Mouse (Mus musculus): Measurements from ENCODE around the gene Tenm4. TPM values are rescaled to one million over a fixed set of nuclear protein-coding genes. Genes with fewer than 3 reads are reported as not detected.

The Tenm4 gene
- polyA plus RNA-seq, 1 experiment from 2014 or later: 41.4 TPM

DNA sequence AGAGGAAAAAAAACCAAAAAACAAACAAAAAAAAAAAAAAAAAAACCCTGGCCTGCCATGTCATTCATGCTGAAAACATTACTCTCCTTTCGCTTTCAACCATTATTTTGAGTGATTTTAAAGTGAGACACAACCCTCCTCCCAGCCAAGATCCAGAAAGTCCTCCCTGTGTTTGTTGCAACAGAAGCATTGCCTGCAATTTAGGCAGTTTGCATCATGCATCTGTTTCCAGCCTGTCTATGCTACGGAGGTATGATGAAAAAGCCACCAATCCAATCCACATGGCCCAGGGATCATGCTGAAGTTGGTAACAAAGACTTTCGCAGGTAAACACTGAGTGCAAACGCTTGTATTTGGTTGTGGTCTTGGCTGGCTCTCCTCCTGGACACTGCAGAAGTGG, 158.3 kb downstream of the Tenm4 start:
- Histone ChIP-seq H3K4me3 (ENCODE audit: low read depth, low read length) (no peak overlapping the region), H3K27ac (ENCODE audit: low read length) (no peak overlapping the region), H3K9me3 (replicated peaks; ENCODE audit: control insufficient read depth, low read length, poor library complexity, severe bottlenecking) (peaks cover 5% of the 10 kb centered on the region), H3K4me1 (ENCODE audit: control insufficient read depth, insufficient read depth, low read length) (no peaks in the 10 kb centered on the region), H3K27me3 (ENCODE audit: control insufficient read depth, insufficient read depth, low read depth, low read length) (no peaks in the 10 kb centered on the region), H3K36me3 (ENCODE audit: control insufficient read depth, insufficient read depth, low read length) (peaks cover 7% of the 10 kb centered on the region; the same call in 1 of the 2 replicates), H3K9ac (ENCODE audit: low read depth, low read length) (no peak overlapping the region), H3K4me2 (ENCODE audit: low read length) (no peak overlapping the region)
- 94% methylated on average over 4 of the region's 4 CpGs for WGBS
- no peak for ATAC-seq

GRCm38 (mm10) chr7:96331186-96331585, 160.1 kb downstream of the Tenm4 start:
- no peak overlapping the region for H3K4me2 ChIP-seq (ENCODE audit: low read length)
- no peak overlapping the region for H3K9ac ChIP-seq (ENCODE audit: low read depth, low read length)
- no peaks in the 10 kb centered on the region for H3K4me1 ChIP-seq (ENCODE audit: control insufficient read depth, insufficient read depth, low read length)
- no peak for ATAC-seq
- H3K4me3 ChIP-seq (ENCODE audit: low read depth, low read length): no peak overlapping the region
- H3K27me3 ChIP-seq (ENCODE audit: control insufficient read depth, insufficient read depth, low read depth, low read length): no peaks in the 10 kb centered on the region
- 78% methylated on average over 1 of the region's 1 CpGs for WGBS
- H3K36me3 ChIP-seq (ENCODE audit: control insufficient read depth, insufficient read depth, low read length): no peaks in the 10 kb centered on the region
- H3K27ac ChIP-seq (ENCODE audit: low read length): no peak overlapping the region
- no peaks in the 10 kb centered on the region for H3K9me3 ChIP-seq (replicated peaks; ENCODE audit: control insufficient read depth, low read length, poor library complexity, severe bottlenecking)

DNA sequence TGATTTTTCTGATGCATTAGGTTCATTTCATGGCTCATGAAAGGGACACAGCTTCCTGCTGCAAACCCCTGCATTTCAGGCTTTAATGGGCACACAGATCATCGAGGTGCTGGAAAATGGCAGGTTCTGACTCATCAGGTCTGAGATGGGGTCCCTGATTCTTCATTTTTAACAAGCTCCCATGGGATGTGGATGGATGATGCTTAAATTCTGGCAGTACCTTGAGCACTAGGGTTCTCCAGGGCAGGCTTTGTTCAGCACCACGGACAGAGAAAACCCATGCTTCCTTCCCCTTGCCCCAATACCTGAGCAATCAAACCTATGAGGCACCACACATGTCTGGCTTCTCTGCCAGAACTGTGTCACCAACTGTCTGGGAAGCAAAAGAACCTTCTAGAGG, 163.3 kb downstream of the Tenm4 start:
- Histone ChIP-seq H3K4me3 (ENCODE audit: low read depth, low read length) (no peak overlapping the region), H3K27me3 (ENCODE audit: control insufficient read depth, insufficient read depth, low read depth, low read length) (no peaks in the 10 kb centered on the region), H3K27ac (ENCODE audit: low read length) (no peak overlapping the region), H3K4me2 (ENCODE audit: low read length) (no peak overlapping the region), H3K36me3 (ENCODE audit: control insufficient read depth, insufficient read depth, low read length) (no peaks in the 10 kb centered on the region), H3K9me3 (replicated peaks; ENCODE audit: control insufficient read depth, low read length, poor library complexity, severe bottlenecking) (no peaks in the 10 kb centered on the region), H3K4me1 (ENCODE audit: control insufficient read depth, insufficient read depth, low read length) (no peaks in the 10 kb centered on the region), H3K9ac (ENCODE audit: low read depth, low read length) (no peak overlapping the region)
- whole genome bisulfite sequencing: 30% methylated on average over 2 of the region's 2 CpGs
- ATAC-seq: no peak

DNA sequence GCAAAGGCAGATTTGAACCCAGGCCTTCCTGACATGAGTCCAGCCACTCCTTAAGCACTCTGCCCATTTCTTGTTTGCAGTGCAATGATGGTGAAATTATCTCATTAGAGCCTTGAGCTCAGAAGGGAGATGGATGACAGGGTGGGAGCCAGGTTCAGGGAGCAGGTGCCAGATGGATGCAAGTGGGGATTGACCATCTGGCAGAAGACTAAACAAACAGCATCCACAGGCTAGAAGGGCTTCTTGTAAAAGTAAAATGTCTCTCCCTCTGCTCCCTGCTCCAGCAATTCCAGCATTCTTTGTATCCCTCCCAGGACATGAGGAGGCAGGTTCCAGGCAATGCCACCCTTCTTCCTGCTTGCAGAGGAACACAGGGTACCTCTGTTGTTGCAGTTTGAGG, 165.3 kb downstream of the Tenm4 start:
- no peak for ATAC-seq
- Histone ChIP-seq H3K27ac (ENCODE audit: low read length) (no peak overlapping the region), H3K9ac (ENCODE audit: low read depth, low read length) (no peak overlapping the region), H3K36me3 (ENCODE audit: control insufficient read depth, insufficient read depth, low read length) (no peaks in the 10 kb centered on the region), H3K4me2 (ENCODE audit: low read length) (no peak overlapping the region), H3K9me3 (replicated peaks; ENCODE audit: control insufficient read depth, low read length, poor library complexity, severe bottlenecking) (no peaks in the 10 kb centered on the region), H3K4me1 (ENCODE audit: control insufficient read depth, insufficient read depth, low read length) (peaks cover 5% of the 10 kb centered on the region; the same call in 1 of the 2 replicates), H3K27me3 (ENCODE audit: control insufficient read depth, insufficient read depth, low read depth, low read length) (no peaks in the 10 kb centered on the region), H3K4me3 (ENCODE audit: low read depth, low read length) (no peak overlapping the region)

GRCm38 (mm10) chr7:96340826-96341225, 169.8 kb downstream of the Tenm4 start:
- Histone ChIP-seq H3K36me3 (ENCODE audit: control insufficient read depth, insufficient read depth, low read length) (no peaks in the 10 kb centered on the region), H3K9me3 (replicated peaks; ENCODE audit: control insufficient read depth, low read length, poor library complexity, severe bottlenecking) (no peaks in the 10 kb centered on the region), H3K4me3 (ENCODE audit: low read depth, low read length) (no peak overlapping the region), H3K4me1 (ENCODE audit: control insufficient read depth, insufficient read depth, low read length) (peaks cover 5% of the 10 kb centered on the region; the same call in 1 of the 2 replicates), H3K27me3 (ENCODE audit: control insufficient read depth, insufficient read depth, low read depth, low read length) (no peaks in the 10 kb centered on the region), H3K4me2 (ENCODE audit: low read length) (no peak overlapping the region), H3K27ac (ENCODE audit: low read length) (no peak overlapping the region), H3K9ac (ENCODE audit: low read depth, low read length) (no peak overlapping the region)
- 69% methylated on average over 5 of the region's 5 CpGs for WGBS
- ATAC-seq: no peak

GRCm38 (mm10) chr7:96341479-96341878, 170.4 kb downstream of the Tenm4 start:
- Histone ChIP-seq H3K27me3 (ENCODE audit: control insufficient read depth, insufficient read depth, low read depth, low read length) (no peaks in the 10 kb centered on the region), H3K4me2 (ENCODE audit: low read length) (no peak overlapping the region), H3K36me3 (ENCODE audit: control insufficient read depth, insufficient read depth, low read length) (no peaks in the 10 kb centered on the region), H3K4me1 (ENCODE audit: control insufficient read depth, insufficient read depth, low read length) (peaks cover 5% of the 10 kb centered on the region; the same call in 1 of the 2 replicates), H3K9ac (ENCODE audit: low read depth, low read length) (no peak overlapping the region), H3K9me3 (replicated peaks; ENCODE audit: control insufficient read depth, low read length, poor library complexity, severe bottlenecking) (no peaks in the 10 kb centered on the region), H3K27ac (ENCODE audit: low read length) (no peak overlapping the region), H3K4me3 (ENCODE audit: low read depth, low read length) (no peak overlapping the region)
- ATAC-seq: no peak
- 88% methylated on average over 2 of the region's 2 CpGs for WGBS

GRCm38 (mm10) chr7:96342996-96343395, 171.9 kb downstream of the Tenm4 start:
- Histone ChIP-seq H3K36me3 (ENCODE audit: control insufficient read depth, insufficient read depth, low read length) (no peaks in the 10 kb centered on the region), H3K9me3 (replicated peaks; ENCODE audit: control insufficient read depth, low read length, poor library complexity, severe bottlenecking) (no peaks in the 10 kb centered on the region), H3K9ac (ENCODE audit: low read depth, low read length) (no peak overlapping the region), H3K4me3 (ENCODE audit: low read depth, low read length) (no peak overlapping the region), H3K27ac (ENCODE audit: low read length) (no peak overlapping the region), H3K27me3 (ENCODE audit: control insufficient read depth, insufficient read depth, low read depth, low read length) (no peaks in the 10 kb centered on the region), H3K4me2 (ENCODE audit: low read length) (no peak overlapping the region), H3K4me1 (ENCODE audit: control insufficient read depth, insufficient read depth, low read length) (peaks cover 5% of the 10 kb centered on the region; the same call in 1 of the 2 replicates)
- ATAC-seq: no peak
- WGBS: 79% methylated on average over 6 of the region's 6 CpGs

DNA sequence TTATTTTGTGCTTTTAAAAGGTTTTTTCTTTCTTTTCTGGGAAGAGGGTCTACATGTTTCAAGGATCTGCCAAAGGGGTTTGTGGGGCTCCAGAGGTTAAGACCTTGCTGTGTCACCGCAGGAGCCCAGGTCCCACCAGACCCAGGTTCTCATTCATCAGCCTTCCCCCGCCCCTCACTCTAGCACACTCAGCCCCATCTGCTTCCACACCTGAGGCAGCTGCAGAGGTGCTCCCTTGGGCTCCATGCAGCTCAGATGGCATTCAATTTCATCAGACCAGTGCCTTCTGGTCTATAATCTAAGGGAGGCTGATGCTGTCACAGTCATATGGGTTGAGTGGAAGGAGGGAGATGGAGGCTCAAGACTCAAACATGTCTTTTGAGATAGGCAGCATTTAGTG, 172.6 kb downstream of the Tenm4 start:
- H3K4me2 ChIP-seq (ENCODE audit: low read length): no peak overlapping the region
- no peak overlapping the region for H3K9ac ChIP-seq (ENCODE audit: low read depth, low read length)
- H3K4me1 ChIP-seq (ENCODE audit: control insufficient read depth, insufficient read depth, low read length): peaks cover 5% of the 10 kb centered on the region; the same call in 1 of the 2 replicates
- H3K27me3 ChIP-seq (ENCODE audit: control insufficient read depth, insufficient read depth, low read depth, low read length): no peaks in the 10 kb centered on the region
- 94% methylated on average over 2 of the region's 2 CpGs for WGBS
- ATAC-seq: no peak
- no peak overlapping the region for H3K27ac ChIP-seq (ENCODE audit: low read length)
- H3K9me3 ChIP-seq (replicated peaks; ENCODE audit: control insufficient read depth, low read length, poor library complexity, severe bottlenecking): no peaks in the 10 kb centered on the region
- no peaks in the 10 kb centered on the region for H3K36me3 ChIP-seq (ENCODE audit: control insufficient read depth, insufficient read depth, low read length)
- H3K4me3 ChIP-seq (ENCODE audit: low read depth, low read length): no peak overlapping the region

- Histone ChIP-seq H3K27me3 (ENCODE audit: control insufficient read depth, insufficient read depth, low read depth, low read length) (no peaks in the 10 kb centered on the region), H3K9me3 (replicated peaks; ENCODE audit: control insufficient read depth, low read length, poor library complexity, severe bottlenecking) (no peaks in the 10 kb centered on the region), H3K4me3 (ENCODE audit: low read depth, low read length) (no peak overlapping the region), H3K4me1 (ENCODE audit: control insufficient read depth, insufficient read depth, low read length) (peaks cover 9% of the 10 kb centered on the region), H3K27ac (ENCODE audit: low read length) (no peak overlapping the region), H3K4me2 (ENCODE audit: low read length) (no peak overlapping the region), H3K36me3 (ENCODE audit: control insufficient read depth, insufficient read depth, low read length) (no peaks in the 10 kb centered on the region), H3K9ac (ENCODE audit: low read depth, low read length) (no peak overlapping the region)
- 77% methylated on average over 8 of the region's 8 CpGs for WGBS
- ATAC-seq: no peak
Measured at GRCm38 (mm10) chr7:96352671-96353070, 181.6 kb downstream of the Tenm4 start.
